Mouse (Mus musculus): ENCODE results near the gene Btbd3.

DNA sequence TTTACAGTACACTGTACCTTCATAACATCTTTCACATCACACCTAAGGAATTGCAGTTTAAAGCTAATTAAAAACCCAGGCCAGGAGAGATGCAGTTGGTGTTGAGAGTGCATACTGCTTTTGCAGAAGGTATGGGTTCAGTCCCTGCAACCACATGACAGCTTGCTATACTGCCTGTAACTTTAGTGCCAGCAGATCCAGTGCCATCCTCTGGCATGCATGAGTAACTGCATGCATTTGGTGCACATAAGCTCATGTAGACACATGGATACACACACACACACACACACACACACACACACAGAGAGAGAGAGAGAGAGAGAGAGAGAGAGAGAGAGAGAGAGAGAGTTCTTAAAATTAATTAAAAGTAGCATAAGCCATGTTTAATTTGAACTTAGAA lies 13.0 kb downstream of the Btbd3 start:
- no peak for TF ChIP-seq POLR2A (IDR thresholded peaks at IDR 0.05; ENCODE audit: insufficient read depth, low read length)
- TF ChIP-seq CTCF (IDR thresholded peaks at IDR 0.05; ENCODE audit: low read depth, low read length), result no peak
- TF ChIP-seq EP300 (IDR thresholded peaks at IDR 0.05; ENCODE audit: insufficient read depth, low read depth, low read length), result no peak
